Mouse (Mus musculus): ENCODE results near the gene Mfap5.
"Not testable (repeated sequence)": the region's sequence is repeated elsewhere in the genome, so short reads cannot be mapped to it uniquely, and the experiment has no call there.

The Mfap5 gene

GRCm38 (mm10) chr6:122514312-122514711, 8.7 kb downstream of the Mfap5 start:
- no peak for DNase-seq

DNA sequence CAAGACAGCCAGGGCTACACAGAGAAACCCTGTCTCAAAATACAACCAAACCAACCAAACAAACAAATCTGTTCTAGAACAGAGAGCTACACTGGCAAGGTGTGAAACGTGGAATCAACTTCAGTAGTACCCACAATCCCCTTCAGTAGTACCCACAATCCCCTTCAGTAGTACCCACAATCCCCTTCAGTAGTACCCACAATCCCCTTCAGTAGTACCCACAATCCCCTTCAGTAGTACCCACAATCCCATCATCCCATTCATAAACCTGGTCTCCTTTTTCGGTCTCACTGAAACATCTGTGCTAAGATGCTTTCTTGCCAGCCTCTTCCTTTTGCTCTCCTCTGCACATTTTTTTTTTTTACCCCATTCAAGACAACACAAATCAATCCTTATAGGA, 10.1 kb downstream of the Mfap5 start:
- DNase-seq: not testable (repeated sequence)

- DNase-seq: no peak
Observed at GRCm38 (mm10) chr6:122517668-122518067, 12.0 kb downstream of the Mfap5 start.

- no peak for DNase-seq
Observed at GRCm38 (mm10) chr6:122519384-122519783, 13.7 kb downstream of the Mfap5 start.

GRCm38 (mm10) chr6:122522595-122522994, 16.9 kb downstream of the Mfap5 start:
- no peak for DNase-seq

DNA sequence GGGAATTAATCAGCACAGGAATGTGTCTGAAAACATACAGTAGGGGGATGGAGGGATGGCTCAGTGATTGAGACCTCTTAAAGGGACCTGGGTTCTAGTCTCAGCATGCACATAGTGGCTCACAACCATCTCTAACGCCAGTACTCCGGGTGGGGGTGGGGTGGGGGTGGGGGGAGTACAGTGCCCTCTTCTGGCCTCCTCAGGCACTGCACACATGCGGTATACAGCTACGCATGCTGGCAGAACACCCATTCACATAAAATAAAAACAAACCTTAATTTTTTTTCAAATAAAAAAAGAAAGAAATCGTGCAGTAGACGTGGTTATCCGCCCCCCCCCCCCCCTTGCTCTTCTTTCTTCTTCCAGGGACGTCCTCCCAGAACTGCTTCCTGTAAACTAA, 17.6 kb downstream of the Mfap5 start:
- no peak for DNase-seq

GRCm38 (mm10) chr6:122527596-122527995, 22.0 kb downstream of the Mfap5 start:
- DNase-seq: no peak

- no peak for DNase-seq
Observed at GRCm38 (mm10) chr6:122528136-122528535, 22.5 kb downstream of the Mfap5 start.

GRCm38 (mm10) chr6:122531466-122532174, 26.0 kb downstream of the Mfap5 start:
- DNase-seq: no peak

DNA sequence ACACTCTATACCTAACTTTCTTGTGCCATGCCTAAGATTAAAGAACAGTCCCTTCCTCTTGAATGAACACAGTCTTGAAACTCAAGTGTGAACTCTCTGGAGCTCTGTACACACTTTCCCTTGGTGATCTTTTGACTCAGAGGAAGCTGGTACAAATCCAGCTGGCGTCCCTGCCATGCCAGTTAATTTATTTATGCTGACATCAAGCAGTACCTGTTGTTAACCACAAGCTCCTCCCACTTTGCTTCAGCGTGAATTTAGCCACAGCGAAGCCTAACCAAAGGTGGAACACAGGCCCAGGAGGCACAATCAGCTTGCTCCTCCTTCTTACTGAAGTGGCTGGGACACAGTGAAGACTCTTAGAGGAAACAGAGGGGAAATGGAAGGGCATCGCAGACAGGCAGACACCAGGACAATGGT, 27.2 kb downstream of the Mfap5 start:
- no peak for DNase-seq

DNA sequence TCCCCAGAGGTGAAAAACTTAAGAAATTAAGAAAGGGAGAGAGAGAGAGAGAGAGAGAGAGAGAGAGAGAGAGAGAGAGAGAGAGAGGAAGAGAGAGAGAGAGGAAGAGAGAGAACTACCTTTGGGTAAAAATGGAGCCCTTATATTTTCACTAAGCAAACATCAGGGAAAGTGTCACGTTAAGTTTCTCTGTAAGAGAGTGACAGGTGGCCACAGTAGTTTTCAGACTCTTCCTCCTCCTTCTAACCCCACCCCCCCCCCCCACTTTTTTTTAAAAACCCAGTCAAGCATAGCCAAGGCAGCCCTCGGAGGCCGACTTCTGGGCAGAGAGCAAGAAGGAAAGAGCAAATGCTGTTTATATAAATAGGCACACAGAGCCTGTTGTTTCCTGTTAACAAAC, 28.4 kb downstream of the Mfap5 start:
- no peak for DNase-seq

DNA sequence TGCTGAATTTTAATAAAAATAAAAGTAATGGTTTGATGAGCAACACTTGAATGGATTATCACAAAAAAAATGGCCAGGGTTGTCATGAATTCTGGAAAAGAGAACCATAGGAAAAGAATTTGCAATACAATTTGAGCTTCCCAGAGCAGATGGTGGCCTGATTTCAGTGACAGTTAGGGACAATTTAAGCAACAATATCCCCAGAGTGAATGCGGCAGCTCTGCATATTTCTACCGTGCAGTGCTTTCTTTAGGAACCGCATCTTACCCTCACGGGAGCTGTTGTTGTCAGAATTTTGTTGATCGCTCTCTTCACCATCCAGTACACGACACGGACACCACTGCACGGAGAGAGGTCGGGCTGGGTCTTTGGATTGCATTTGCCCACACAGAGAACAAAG, 33.9 kb downstream of the Mfap5 start:
- no peak for DNase-seq

- DNase-seq: not testable (repeated sequence)
Observed at GRCm38 (mm10) chr6:122542459-122542858, 36.8 kb downstream of the Mfap5 start.

DNA sequence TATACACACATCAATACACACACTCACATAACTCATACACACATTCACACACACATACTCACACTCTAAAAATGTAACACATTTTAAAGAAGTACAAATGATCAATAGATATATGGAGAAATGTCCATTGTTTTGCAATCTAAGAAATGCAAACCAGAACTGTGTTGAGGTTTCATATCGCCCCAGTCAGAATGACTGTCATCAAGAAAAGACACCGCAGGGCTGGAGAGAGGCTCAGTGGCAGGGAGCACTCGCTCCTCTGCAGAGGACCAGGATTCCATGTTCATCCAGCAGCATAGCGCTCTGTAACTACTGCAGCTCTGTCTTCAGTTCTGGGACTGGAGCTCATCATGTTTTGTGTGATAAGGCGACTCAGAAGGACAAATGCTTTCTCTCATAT, 37.9 kb downstream of the Mfap5 start:
- DNase-seq: no peak

DNA sequence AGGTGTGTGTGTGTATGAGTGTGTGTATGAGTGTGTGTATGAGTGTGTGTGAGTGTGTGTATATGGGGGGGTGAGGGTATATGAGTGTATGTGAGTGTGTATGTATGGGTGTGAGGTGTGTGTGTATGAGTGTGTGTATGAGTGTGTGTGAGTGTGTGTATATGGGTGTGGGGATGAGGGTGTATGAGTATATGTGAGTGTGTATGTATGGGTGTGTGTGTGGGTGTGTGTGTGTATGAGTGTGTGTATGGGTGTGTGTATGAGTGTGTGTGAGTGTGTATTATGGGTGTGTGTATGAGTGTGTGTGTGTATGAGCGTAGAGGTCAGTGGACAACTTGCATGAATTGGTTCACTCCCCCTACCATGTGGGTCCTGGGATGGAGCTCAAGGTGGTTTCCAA, 39.0 kb downstream of the Mfap5 start:
- no peak for DNase-seq

GRCm38 (mm10) chr6:122545289-122545882, 39.7 kb downstream of the Mfap5 start:
- DNase-seq: no peak

- DNase-seq: no peak
Observed at GRCm38 (mm10) chr6:122545948-122546347, 40.3 kb downstream of the Mfap5 start.

DNA sequence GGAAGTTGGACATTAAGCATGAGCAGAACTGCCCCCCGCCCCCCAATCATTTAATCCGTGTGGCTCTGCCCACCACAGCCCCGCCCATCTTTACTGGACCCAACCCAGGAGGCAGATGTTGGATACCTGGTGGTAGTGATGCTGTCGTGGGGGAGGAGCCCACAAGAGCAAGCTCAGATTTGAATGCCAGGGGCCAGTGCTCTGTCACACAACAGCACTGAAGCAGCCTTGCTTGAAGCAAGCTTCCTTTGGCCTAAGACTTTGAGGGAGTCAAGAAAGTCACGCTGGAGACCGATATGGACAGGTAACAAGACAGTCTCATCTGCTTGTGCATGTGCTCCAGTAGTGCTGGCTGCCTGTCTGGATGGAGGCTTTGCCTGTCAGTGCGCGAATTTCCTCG, 48.0 kb downstream of the Mfap5 start, which contains the start of gene Aicda:
Aicda (plus strand) TSS at position 196 of the 400 bp plus-strand sequence.
- no peak for DNase-seq

GRCm38 (mm10) chr6:122554102-122554501, 48.5 kb downstream of the Mfap5 start:
- DNase-seq: no peak

DNA sequence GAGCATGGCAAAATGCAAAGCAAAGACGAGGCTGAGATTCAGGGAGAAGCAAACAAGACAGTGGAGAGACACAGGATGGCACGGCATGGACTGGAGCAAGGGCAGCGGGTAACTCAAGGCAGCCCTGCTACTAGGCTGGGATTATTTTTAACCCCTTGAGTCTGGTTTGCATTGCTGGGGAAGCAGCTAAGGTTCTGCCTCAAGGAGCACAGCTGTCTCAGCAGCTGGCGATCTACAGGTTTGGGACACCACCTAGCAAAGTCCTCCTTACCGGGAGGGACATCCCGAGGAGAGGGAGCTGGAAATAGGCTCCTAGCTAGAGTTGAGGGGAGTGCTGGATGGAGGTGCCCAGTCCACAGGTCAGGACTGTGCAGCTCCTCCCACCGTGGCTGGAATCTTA, 49.6 kb downstream of the Mfap5 start:
- DNase-seq: no peak

- DNase-seq: peak; percentile 18
Observed at GRCm38 (mm10) chr6:122556959-122557561, 51.4 kb downstream of the Mfap5 start.

DNA sequence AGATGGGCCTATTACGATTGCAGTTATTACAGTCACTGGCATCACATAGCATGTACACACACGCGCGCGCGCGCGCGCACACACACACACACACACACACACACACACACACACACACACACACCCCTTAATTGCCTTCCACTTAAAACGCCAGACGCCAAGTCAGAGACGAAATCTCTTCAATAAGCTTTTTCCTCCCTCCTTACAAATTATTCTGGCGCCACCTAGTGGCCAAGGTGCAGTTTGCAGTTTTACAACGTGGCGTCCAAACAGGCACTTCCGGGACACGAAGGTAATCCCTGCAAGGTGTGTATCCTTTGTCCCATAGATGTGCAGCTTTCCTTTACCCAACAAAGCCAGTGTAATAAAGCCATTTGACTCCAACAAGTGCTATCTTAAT, 54.8 kb downstream of the Mfap5 start:
- peak; percentile 31 for DNase-seq

DNA sequence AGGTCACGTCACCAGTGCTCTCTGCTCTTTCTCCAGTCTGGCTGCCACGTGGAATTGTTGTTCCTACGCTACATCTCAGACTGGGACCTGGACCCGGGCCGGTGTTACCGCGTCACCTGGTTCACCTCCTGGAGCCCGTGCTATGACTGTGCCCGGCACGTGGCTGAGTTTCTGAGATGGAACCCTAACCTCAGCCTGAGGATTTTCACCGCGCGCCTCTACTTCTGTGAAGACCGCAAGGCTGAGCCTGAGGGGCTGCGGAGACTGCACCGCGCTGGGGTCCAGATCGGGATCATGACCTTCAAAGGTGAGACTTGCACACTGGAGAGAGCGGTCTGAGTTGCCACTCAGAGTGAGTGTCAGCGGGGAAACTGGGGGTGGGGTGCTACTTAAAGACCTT, 55.4 kb downstream of the Mfap5 start:
- no peak for DNase-seq

DNA sequence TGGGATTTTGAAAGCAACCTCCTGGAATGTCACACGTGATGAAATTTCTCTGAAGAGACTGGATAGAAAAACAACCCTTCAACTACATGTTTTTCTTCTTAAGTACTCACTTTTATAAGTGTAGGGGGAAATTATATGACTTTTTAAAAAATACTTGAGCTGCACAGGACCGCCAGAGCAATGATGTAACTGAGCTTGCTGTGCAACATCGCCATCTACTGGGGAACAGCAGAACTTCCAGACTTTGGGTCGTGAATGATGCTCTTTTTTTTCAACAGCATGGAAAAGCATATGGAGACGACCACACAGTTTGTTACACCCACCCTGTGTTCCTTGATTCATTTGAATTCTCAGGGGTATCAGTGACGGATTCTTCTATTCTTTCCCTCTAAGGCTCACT, 56.8 kb downstream of the Mfap5 start:
- peak; percentile 20 for DNase-seq
